Mouse (Mus musculus) urinary bladder, postnatal 36 days (tissue): ENCODE data around the gene Kat6b.

ENCODE experiments used
- DNase-seq, 2 experiments: peaks; one replicate each; pipeline ENCODE4 v3.0.0; 2022; ENCODE audit warnings: low spot score in 2 of 2, mixed read lengths in 1 of 2

The Kat6b gene

GRCm38 (mm10) chr14:21522312-21522978 is 41.2 kb downstream of the Kat6b start:
- DNase-seq, result peak in 1 of 2 experiments; percentile 29

DNA sequence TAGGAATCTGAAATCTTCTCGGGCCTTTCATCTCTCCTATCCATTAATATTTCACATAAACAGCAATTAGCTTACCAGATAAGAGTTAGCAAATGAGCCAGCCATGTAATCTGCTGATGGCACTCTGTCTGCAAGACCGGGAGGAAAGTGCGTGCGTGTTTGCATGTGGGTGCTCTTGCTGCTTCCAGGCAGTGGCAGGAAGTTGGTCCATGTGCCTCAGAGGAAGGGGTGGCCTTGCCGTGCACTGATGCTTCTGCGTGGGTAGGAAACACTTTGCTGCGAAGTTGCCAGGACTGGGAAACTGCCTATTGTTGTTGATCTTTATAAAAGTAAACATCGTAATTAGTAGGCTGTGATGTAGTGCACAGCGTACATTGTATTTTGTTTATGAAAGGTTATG is 42.0 kb downstream of the Kat6b start:
- no peak for DNase-seq

GRCm38 (mm10) chr14:21523851-21524441 is 42.7 kb downstream of the Kat6b start:
- no peak for DNase-seq

GRCm38 (mm10) chr14:21525674-21526073 is 44.4 kb downstream of the Kat6b start:
- no peak for DNase-seq

GRCm38 (mm10) chr14:21533566-21533965 is 52.3 kb downstream of the Kat6b start:
- DNase-seq, result no peak

DNA sequence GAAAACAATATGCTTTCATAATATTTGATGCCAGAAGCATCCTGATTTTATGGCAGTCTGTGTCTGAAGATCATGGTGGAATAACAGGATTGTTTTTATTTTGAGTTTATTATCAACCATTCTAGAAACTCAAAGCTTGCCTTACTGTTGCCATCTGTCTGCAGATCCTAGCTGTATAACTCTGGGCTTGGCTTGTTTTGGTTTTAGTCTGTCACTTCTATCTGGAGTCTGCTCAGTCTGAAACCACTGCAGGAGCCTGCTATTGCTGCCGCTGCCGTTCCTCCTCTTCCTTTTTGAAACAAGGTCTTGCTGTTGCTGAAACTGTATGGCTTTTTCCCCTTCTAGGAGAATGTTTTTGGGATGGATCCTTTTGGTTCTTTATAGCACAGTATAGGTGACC is 52.8 kb downstream of the Kat6b start:
- DNase-seq, result no peak

DNA sequence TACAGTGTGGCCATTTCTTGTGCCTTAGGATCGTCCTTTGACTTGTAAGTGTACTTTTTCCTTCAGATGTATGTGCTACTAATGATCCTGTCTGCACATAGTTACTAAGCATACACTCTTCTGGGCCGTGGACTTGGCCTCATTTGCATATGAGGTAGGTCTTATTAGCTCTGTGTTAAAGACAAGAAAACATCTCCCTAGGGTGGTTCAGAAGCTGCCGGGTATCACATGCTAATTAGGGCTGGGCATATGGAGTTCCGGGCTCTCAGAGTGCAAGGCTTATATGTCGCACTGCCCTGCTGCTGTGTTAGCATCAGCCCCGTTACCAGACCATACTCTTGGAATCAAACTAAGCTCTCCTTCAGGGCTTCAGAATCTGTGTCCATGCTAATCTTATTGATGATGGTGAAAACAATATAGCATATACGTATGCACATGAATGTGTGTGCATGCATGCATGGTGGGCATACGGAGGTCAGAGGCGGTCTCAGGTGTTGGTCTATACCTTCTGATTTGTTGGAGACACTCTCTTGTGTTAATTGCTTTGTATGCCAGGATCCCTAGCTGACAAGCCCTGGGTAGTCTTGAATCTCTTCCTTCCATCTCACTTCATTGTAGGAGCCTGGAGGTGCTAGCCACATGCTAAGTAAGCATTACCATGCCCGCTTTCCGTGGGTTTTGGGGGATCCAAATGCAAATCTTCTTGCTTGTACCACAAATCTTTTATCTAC is 53.5 kb downstream of the Kat6b start:
- DNase-seq, result no peak

DNA sequence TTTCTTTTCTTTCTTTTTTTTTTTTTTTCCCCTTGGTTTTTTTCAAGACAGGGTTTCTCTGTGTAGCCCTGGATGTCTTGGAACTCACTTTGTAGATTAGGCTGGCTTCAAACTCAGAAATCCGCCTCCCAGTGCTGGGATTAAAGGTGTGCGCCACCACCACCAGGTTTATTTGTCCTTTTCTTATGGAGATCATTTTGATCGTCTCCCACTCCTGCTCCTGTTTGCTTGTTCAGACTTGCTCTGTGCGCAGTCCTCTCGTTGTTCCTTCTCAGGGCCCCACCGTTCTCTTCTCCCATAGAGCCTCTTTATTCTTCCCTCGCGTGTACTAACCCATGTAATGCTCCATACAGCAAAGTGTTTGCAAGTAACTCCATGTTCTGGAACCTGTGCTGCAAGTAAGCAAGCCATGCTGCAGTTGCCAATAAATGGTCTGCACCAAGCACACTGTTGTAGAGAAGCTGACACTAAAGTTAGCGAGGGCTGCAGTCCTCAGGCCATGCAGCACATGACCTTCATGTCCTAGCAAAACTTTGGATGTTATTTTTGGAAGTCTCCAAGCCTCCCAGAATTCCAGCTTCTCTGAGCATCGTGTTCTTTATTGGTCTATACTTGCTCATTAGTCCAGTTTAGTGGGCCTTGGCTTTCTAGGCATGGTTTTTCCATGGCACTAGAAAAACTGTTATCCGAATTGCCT is 55.4 kb downstream of the Kat6b start:
- no peak for DNase-seq

DNA sequence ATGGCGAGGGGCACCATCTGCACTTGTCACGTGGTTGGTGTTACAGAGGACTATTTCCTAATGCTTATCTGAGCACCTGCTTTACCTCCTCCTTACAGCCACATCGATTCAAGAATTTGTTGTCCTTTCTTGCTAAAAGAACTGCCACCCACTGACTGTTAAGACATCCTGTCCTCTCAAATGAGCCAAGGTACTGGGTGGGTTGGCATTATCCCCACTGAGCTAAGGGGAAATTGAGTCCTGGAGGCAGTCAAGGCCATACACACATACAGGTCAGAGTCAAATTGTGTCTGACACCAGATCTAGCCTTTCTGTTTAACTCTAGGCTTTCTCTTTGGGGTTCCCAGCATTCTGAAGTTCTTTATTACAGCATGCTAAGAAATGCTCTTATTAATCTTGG is 56.6 kb downstream of the Kat6b start:
- DNase-seq, result no peak

DNA sequence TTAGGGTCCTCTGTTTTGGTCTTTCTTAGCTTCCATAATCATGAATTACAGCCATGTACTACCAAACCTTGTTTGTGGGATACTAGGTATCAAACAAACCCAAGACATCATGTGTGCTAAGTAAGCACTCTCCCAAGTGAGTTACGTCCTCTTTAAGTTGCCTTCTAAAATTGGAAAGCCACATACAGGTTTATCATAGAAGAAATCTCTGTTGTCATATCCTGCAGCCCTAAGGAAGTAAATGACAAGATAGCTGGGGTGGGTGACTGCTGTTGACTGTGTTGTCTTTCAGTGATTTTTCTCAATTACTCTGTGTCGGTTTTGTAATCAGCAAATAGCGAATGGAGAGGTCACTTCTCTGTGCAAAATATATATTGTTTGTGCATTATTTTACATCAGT is 58.5 kb downstream of the Kat6b start:
- no peak for DNase-seq

DNA sequence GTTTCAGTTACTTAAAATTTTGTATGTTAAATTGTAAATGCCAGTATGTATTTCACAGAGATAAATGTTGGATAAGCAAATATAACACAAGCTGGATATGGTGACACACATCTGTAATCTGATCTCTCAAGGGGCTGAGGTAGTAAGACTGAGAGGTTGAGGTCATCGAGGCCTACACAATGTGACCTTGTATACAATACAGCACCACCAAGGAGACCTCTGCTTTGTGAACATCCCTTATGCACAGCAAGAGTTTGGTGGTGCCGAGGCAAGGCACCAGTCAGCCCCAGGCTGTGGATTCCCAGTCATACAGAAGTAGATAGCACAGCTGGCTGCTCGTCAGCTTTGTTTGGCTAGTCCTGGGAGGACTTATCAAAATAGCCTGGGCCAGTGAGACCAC is 59.1 kb downstream of the Kat6b start:
- DNase-seq, result no peak

DNA sequence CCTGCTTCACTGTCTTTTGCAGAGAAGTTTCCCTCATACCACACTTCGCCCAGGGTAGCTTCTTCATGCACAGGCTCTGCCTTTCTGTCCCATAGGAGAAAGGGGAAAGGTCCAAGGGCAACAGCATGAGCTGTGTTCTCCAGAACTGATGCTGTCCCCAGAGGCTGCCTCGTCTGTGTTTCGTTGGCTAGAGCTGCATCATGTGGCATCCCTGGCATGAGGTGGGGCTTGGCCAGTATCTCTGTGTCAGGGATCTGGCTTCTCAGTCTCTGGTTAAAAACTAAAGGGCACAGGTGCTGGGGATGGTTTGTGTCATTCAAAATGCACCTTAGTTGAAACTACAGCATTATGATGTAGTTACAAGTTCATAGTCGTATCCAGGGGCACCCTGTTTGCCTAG is 64.3 kb downstream of the Kat6b start:
- DNase-seq, result no peak

GRCm38 (mm10) chr14:21546351-21546750 is 65.1 kb downstream of the Kat6b start:
- DNase-seq, result no peak

DNA sequence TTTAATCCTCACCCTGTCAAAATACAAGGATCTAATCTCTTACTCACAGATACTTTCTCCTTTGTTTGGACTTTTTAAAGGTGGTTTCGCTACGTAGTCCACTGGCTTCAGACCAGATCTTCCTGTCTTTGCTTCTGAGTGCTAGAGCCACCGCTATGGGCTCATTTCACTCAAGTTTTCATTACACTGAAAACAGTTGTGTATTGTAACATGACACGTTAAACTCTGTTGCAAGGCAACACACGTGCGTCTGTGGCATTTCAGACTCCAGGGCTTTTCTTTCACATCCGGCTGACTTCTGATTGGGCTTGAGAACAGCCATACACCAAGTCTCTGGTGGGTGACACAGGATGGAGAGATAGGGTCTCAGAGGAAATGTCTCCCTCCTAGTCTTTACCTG is 66.1 kb downstream of the Kat6b start:
- DNase-seq, result no peak

DNA sequence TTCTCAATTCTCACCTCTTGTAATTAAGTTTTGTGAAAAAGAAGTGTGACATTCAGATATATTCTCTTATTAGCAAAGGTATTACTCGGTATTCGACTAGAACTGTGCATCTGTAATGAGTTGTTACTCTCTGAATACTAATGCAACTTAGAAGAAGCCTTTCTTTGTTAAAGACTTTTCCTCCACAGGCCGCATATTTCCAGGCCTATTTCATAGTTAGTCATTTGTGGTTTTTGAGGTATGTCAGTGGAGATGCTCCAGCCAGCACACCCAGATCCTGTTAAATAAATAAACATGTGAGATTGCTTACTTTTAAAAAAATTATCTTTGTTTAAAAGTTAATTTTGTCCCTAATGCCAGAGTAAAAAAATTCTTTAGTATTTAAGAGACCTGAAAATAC is 66.7 kb downstream of the Kat6b start:
- DNase-seq, result no peak

- DNase-seq, result no peak
Measured at GRCm38 (mm10) chr14:21548952-21549607, 67.8 kb downstream of the Kat6b start.

DNA sequence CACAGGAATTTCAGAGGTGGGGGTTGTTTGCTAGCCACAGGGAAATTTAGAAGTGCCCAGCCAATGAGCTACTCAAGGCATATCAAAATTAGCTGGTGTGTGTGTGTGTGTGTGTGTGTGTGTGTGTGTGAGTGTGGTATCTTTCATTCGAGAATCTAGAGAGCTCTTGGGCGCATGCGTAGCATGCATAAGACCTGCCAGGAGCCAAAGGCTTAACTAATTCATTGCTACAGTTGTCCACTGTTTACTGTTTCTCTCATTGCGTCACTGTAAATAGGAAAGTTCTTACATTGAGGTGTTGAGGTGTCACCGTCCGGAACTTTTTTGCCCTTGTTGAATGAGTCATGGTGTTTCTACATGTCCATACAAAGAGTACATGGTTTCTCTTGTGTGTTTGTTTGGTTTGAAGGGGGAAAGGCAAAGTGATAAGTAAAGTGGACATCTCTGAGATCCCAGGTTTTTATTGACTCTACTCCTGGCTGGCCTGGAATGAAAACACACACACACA is 68.4 kb downstream of the Kat6b start:
- no peak for DNase-seq

GRCm38 (mm10) chr14:21550576-21550975 is 69.3 kb downstream of the Kat6b start:
- DNase-seq, result no peak

DNA sequence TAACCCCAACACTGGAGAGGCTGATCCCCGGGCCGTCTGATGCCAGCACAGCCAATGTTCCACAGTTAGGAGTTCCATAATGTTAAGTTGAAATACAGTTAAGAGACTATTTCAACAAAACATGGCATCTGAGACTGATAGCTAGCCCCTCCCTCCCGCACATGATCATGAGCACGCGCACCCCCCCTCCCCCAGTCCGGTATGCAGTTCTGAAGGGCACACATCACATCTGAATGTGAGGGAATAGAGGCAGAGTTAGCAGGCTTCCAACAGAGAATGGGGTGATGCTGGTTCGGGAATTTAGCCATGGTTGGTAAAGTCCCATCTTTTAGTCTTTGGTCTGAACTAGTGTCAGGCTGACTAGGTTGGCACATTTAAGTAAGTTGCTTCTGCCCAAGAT is 70.4 kb downstream of the Kat6b start:
- no peak for DNase-seq

GRCm38 (mm10) chr14:21552958-21553357 is 71.7 kb downstream of the Kat6b start:
- no peak for DNase-seq

DNA sequence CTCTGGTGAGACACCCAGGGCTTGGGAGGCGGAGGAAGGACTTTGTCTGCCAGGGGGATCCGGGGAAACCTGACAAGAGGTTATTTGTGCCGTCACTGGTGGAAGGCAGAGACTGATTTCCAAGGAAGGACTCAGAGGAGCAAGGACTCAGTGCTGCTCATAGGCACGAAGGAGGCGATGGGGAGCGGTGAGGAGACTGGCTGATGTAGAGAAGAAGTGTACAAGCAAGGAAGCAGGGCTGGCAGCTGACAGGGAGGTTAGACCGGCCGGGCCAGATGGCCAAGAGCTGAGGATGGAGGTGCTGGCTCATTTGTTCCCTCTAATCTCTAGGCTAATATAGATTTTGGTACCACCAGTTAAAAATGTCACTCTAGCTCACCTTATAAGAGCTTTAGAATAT is 72.8 kb downstream of the Kat6b start:
- peak in 1 of 2 experiments; percentile 23 for DNase-seq
